Mouse (Mus musculus) CH12.LX (cell line): ENCODE data around the gene Kirrel3. TPM values are rescaled to one million over a fixed set of nuclear protein-coding genes. Genes with fewer than 3 reads are reported as not detected.

ENCODE experiments used
- DNase-seq: peaks from one replicate; pipeline ENCODE4 v3.0.0-alpha.2; 2013; ENCODE audit errors: extremely low read depth
- H3K27ac ChIP-seq: 2 replicates; pipeline ENCODE4 v1.5.1; 2012; ENCODE audit warnings: low read depth, mild to moderate bottlenecking, control low read depth, moderate library complexity; ENCODE audit not compliant: insufficient read depth
- H3K27me3 ChIP-seq: replicated peaks from 2 replicates; pipeline ENCODE3; 2012; ENCODE audit warnings: inconsistent platforms
- H3K36me3 ChIP-seq, 2 experiments: replicated peaks in 1 of 2; 2 replicates each; pipeline versions ENCODE3 to v1.6.1; 2012; ENCODE audit warnings: inconsistent platforms in 1 of 2, low read length in 1 of 2, mild to moderate bottlenecking in 1 of 2, mixed read lengths in 1 of 2, moderate library complexity in 1 of 2; ENCODE audit not compliant: control insufficient read depth in 1 of 2, insufficient read depth in 1 of 2
- H3K4me1 ChIP-seq, 2 experiments: 2 replicates each; pipeline ENCODE4 v1.6.1; 2012; ENCODE audit warnings: inconsistent platforms in 1 of 2, moderate library complexity in 1 of 2; ENCODE audit not compliant: insufficient read depth in 2 of 2, control insufficient read depth in 1 of 2
- H3K4me2 ChIP-seq: 2 replicates; pipeline ENCODE4 v1.6.1; 2012; ENCODE audit warnings: low read depth, mild to moderate bottlenecking, control low read depth; ENCODE audit not compliant: poor library complexity, insufficient read depth, severe bottlenecking
- H3K4me3 ChIP-seq, 3 experiments: fragments of 150-350 bp in 1 of 3; sonication (generic) in 1 of 3; replicated peaks in 1 of 3; 2 replicates each; pipeline versions ENCODE3 to v1.5.1; 2011 to 2012; ENCODE audit warnings: low read depth in 2 of 3, low read length in 2 of 3, mild to moderate bottlenecking in 2 of 3, moderate library complexity in 2 of 3, control low read depth in 1 of 3, improper control_type of control experiment in 1 of 3, inconsistent platforms in 1 of 3, mixed read lengths in 1 of 3; ENCODE audit not compliant: poor library complexity in 1 of 3
- H3K79me2 ChIP-seq: replicated peaks from 2 replicates; pipeline ENCODE4 v1.6.1; 2012; ENCODE audit warnings: mild to moderate bottlenecking, moderate library complexity; ENCODE audit not compliant: control insufficient read depth, poor library complexity, insufficient read depth, severe bottlenecking; ENCODE audit errors: extremely low read depth
- H3K9ac ChIP-seq: 2 replicates; pipeline ENCODE4 v1.6.1; 2012; ENCODE audit warnings: low read depth, mild to moderate bottlenecking, control low read depth, moderate library complexity; ENCODE audit not compliant: insufficient read depth
- H3K9me3 ChIP-seq: replicated peaks from 2 replicates; pipeline ENCODE3; 2012; ENCODE audit warnings: low read length, inconsistent platforms, mixed read lengths
- ETS1 ChIP-seq: conservative IDR thresholded peaks from 2 replicates; pipeline ENCODE4 v1.6.1; 2012; ENCODE audit warnings: low read depth, mild to moderate bottlenecking, inconsistent platforms, low read length, improper control_type of control experiment, moderate library complexity
- GABPA ChIP-seq: IDR thresholded peaks from 2 replicates; pipeline ENCODE4 v1.6.1; 2012; ENCODE audit warnings: low read depth, low read length, improper control_type of control experiment, inconsistent platforms; ENCODE audit not compliant: insufficient replicate concordance
- JUN ChIP-seq: IDR thresholded peaks from 2 replicates; pipeline ENCODE4 v1.6.1; 2011; ENCODE audit warnings: low read depth, mild to moderate bottlenecking, low read length, improper control_type of control experiment, moderate library complexity; ENCODE audit not compliant: insufficient read depth
- JUND ChIP-seq: conservative IDR thresholded peaks from 2 replicates; pipeline ENCODE4 v1.6.1; 2011; ENCODE audit warnings: low read depth, low read length, improper control_type of control experiment
- MAFK ChIP-seq: IDR thresholded peaks from 2 replicates; pipeline ENCODE4 v1.6.1; 2011; ENCODE audit warnings: low read length, improper control_type of control experiment; ENCODE audit not compliant: insufficient replicate concordance
- MAZ ChIP-seq: IDR thresholded peaks from 2 replicates; pipeline ENCODE4 v1.6.1; 2012; ENCODE audit warnings: low read depth, mild to moderate bottlenecking, inconsistent platforms, low read length, improper control_type of control experiment, moderate library complexity
- MEF2A ChIP-seq: IDR thresholded peaks from 2 replicates; pipeline ENCODE4 v1.6.1; 2014; ENCODE audit warnings: low read depth, mild to moderate bottlenecking, inconsistent platforms, low read length, improper control_type of control experiment, borderline replicate concordance
- NELFE ChIP-seq: IDR thresholded peaks from 2 replicates; pipeline ENCODE4 v1.6.1; 2011; ENCODE audit warnings: low read depth, low read length, improper control_type of control experiment
- NRF1 ChIP-seq: IDR thresholded peaks from 2 replicates; pipeline ENCODE4 v1.6.1; 2014; ENCODE audit warnings: low read depth, mild to moderate bottlenecking, inconsistent platforms, low read length, improper control_type of control experiment, moderate library complexity
- POLR2A ChIP-seq: IDR thresholded peaks from 2 replicates; pipeline ENCODE4 v1.6.1; 2011; ENCODE audit warnings: low read depth, mild to moderate bottlenecking, improper control_type of control experiment, low read length
- POLR2AphosphoS2 ChIP-seq: IDR thresholded peaks from 2 replicates; pipeline ENCODE4 v1.6.1; 2011; ENCODE audit warnings: low read depth, low read length, improper control_type of control experiment
- RCOR1 ChIP-seq: conservative IDR thresholded peaks from 2 replicates; pipeline ENCODE4 v1.6.1; 2012; ENCODE audit warnings: low read depth, mild to moderate bottlenecking, inconsistent platforms, low read length, improper control_type of control experiment
- SIN3A ChIP-seq: IDR thresholded peaks from 2 replicates; pipeline ENCODE4 v1.6.1; 2012; ENCODE audit warnings: low read length, improper control_type of control experiment, inconsistent platforms
- SMC3 ChIP-seq: IDR thresholded peaks from 2 replicates; pipeline ENCODE4 v1.6.1; 2011; ENCODE audit warnings: low read depth, low read length, improper control_type of control experiment
- TBP ChIP-seq: conservative IDR thresholded peaks from 2 replicates; pipeline ENCODE4 v1.6.1; 2011; ENCODE audit warnings: low read depth, low read length, improper control_type of control experiment
- TCF12 ChIP-seq: IDR thresholded peaks from 2 replicates; pipeline ENCODE4 v1.6.1; 2014; ENCODE audit warnings: low read depth, mild to moderate bottlenecking, inconsistent platforms, low read length, improper control_type of control experiment
- UBTF ChIP-seq: IDR thresholded peaks from 2 replicates; pipeline ENCODE4 v1.6.1; 2012; ENCODE audit warnings: low read depth, mild to moderate bottlenecking, inconsistent platforms, low read length, improper control_type of control experiment, moderate library complexity
- USF2 ChIP-seq: conservative IDR thresholded peaks from 2 replicates; pipeline ENCODE4 v1.6.1; 2011; ENCODE audit warnings: low read depth, low read length, improper control_type of control experiment
- ZC3H11A ChIP-seq: IDR thresholded peaks from 2 replicates; pipeline ENCODE4 v1.6.1; 2012; ENCODE audit warnings: low read depth, mild to moderate bottlenecking, inconsistent platforms, low read length, improper control_type of control experiment
- ZMIZ1 ChIP-seq: IDR thresholded peaks from 2 replicates; pipeline ENCODE4 v1.6.1; 2012; ENCODE audit warnings: low read depth, mild to moderate bottlenecking, inconsistent platforms, low read length, improper control_type of control experiment
- ZNF384 ChIP-seq: IDR thresholded peaks from 2 replicates; pipeline ENCODE4 v1.6.1; 2012; ENCODE audit warnings: low read depth, low read length, improper control_type of control experiment, inconsistent platforms
- dilution Hi-C: fragments of 300-500 bp; cut with MboI; formaldehyde crosslinking; loops from 2 replicates; pipeline ENCODE4 v1.14.3; 2020; ENCODE audit warnings: low sequenced_read_pairs; ENCODE audit not compliant: extremely low pct_unique_long_range_greater_than_20kb, extremely low pct_ligation_motif_present
- in situ Hi-C: fragments of 300-500 bp; cut with MboI; formaldehyde crosslinking; loops from 3 replicates; pipeline ENCODE4 v1.14.3; 2019; ENCODE audit warnings: low sequenced_read_pairs, low pct_ligation_motif_present, low pct_unique_long_range_greater_than_20kb, mixed read lengths
- polyA plus RNA-seq: library from polyadenylated mRNA; unstranded; fragments of >175 nt; gene quantifications from 2 replicates; pipeline ENCODE4 v1.2.1, GENCODE M21; 2012; ENCODE audit warnings: low read depth; ENCODE audit not compliant: insufficient read length
- total RNA-seq, 2 experiments: library from RNA; depleted of rRNA; stranded (reverse); fragments of 300-350 nt in 1 of 2; fragments of >200 nt in 1 of 2; gene quantifications; 2 replicates each; pipeline ENCODE4 v1.2.3; 2012 to 2014

Gene Kirrel3
- total and polyA plus RNA-seq, 3 experiments = not detected

GRCm38 (mm10) chr9:34716476-34716875 lies 230.8 kb downstream of the Kirrel3 start:
- Histone ChIP-seq H3K27ac (no peak overlapping the region), H3K27me3 (peaks cover 73% of the 10 kb centered on the region), H3K4me1 (no peaks in the 10 kb centered on the region), H3K9ac (no peak overlapping the region), H3K4me3 (no peak overlapping the region), H3K79me2 (no peaks in the 10 kb centered on the region), H3K36me3 (no peaks in the 10 kb centered on the region), H3K9me3 (no peaks in the 10 kb centered on the region), H3K4me2 (no peak overlapping the region)
- TF ChIP-seq TCF12 (no peak), MEF2A (no peak), NRF1 (no peak), GABPA (no peak), SIN3A (no peak), UBTF (no peak), POLR2AphosphoS2 (no peak), MAFK (no peak), ZNF384 (no peak), ZMIZ1 (no peak), SMC3 (no peak), JUND (no peak), NELFE (no peak), USF2 (no peak), TBP (no peak), POLR2A (no peak), MAZ (no peak), JUN (no peak), ETS1 (no peak), RCOR1 (no peak)
- dilution Hi-C loops = no loop called here
- no peak for DNase-seq
- in situ Hi-C loops = no loop called here

- no peaks in the 10 kb centered on the region for H3K4me1 ChIP-seq
- no peaks in the 10 kb centered on the region for H3K9me3 ChIP-seq
- no peak for TF ChIP-seq TCF12
- TF ChIP-seq MAZ = no peak
- TF ChIP-seq NRF1 = no peak
- TF ChIP-seq POLR2AphosphoS2 = no peak
- no peak for TF ChIP-seq TBP
- no peak for TF ChIP-seq SIN3A
- no peak for TF ChIP-seq ZC3H11A
- TF ChIP-seq ZNF384 = no peak
- no peak for TF ChIP-seq SMC3
- TF ChIP-seq, all 38 proteins: peak for 0
- in situ Hi-C loops (no loop called here), dilution Hi-C loops (no loop called here)
- Histone ChIP-seq H3K9ac (no peak overlapping the region), H3K4me2 (no peak overlapping the region), H3K27me3 (peaks cover 74% of the 10 kb centered on the region), H3K4me3 (no peak overlapping the region), H3K79me2 (no peaks in the 10 kb centered on the region), H3K36me3 (no peaks in the 10 kb centered on the region), H3K27ac (no peak overlapping the region)
- no peak for DNase-seq
Measured at GRCm38 (mm10) chr9:34721478-34722197, 235.9 kb downstream of the Kirrel3 start.
